Mouse (Mus musculus) cerebellum, adult 18-20 months (tissue): ENCODE data around the gene Vmn1r214.

Experiments
- DNase-seq, 2 experiments: peaks; one replicate each; pipeline ENCODE4 v3.0.0; 2021

The Vmn1r214 gene

DNA sequence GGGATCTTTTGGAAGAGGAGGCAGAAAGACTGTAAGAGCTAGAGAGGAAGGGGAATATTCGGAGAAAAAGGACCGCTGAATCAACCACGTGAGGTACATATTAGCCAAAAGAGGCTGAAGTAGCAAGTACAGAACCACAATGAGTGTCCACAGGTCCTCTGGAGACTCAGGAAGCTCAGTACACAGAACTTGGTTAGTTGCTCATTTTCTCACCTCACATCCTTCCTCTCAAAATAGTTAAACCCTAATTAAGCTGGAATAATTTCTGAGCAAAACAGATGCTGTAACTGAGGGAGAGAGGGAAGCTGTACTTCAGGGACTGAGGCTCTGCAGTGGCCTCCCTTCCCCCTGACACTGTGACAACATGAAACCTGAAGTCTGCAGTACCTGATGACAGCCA is at the start of gene Vmn1r214:
Gene Vmn1r214, plus strand, starts transcription at position 301 of the 400 bp plus-strand sequence.
- no peak for DNase-seq

DNA sequence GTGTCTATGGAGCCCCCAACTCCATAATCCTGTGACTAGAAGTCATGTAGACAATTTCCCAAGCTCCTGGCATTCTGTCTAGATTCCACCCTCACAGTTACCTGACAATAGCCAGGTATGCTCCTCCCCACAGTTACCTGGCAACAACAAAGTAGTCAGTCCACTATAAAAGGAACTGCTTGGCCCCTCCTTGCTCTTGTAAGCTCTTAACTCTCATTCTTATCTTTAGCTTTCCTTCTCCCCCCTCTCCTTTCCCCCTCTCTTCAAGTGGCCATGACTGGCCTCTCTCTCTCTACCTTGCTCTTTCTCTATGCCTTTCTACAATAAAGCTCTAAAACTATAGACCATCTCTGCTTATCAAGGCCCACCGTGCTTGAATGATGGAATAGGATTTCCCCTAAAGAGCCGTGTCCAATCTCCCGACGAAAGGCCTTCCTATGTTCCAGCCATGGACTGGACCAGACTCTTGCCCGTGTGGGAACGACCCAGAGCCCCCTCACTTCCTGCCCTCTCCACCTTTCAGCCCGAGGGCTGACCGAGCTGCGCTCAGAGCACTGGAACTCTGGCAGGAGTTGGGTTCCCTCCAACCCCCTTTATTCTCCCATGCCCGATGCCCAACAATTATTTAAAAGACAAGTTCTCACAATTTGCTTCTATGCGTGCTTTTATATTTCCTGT is 39.9 kb upstream of the Vmn1r214 start:
- DNase-seq = no peak

DNA sequence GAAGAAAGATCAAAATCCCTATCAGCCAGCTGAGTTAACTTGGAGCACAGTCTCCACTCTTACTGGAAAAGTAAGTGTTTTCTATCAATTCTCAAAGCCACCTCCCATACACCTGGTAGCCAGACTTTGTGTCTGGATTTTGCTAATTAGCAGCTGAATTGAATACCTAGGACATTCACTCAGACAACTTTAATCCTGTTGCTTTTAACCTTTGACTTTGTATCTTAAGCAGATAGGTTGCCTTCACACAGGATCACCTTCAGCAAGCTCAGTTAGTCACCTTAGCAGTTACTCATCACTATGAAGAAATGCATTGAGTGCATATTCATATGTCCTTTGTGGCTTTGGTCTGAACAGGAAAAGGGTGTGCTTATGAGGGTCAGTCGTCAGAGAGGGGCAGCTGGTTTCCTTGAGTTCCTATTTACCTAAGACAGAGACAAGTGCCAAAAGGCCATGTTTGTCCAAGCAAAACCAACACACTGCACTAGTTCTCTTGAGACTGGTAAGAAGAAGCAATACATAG is 38.0 kb upstream of the Vmn1r214 start:
- DNase-seq = no peak

DNA sequence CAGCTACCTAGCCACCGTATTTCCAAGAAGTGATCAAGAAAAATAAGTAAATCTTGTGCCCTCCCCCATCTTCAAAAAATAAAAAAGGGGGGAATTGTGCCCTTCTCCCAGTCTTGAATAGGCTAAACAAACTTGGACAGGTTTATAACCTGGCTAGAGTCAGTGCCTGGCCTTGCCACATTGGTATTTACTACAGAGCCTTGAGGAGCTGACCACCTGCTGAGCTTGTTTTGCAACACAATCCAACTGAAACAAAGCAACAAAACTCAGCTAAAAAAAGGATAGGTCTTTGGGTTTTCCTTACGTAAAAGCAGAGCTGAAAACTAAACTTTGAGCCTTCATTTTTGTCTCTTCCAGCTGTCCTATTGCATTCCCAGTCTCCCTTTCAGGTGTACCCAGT is 37.5 kb upstream of the Vmn1r214 start:
- DNase-seq = no peak

DNA sequence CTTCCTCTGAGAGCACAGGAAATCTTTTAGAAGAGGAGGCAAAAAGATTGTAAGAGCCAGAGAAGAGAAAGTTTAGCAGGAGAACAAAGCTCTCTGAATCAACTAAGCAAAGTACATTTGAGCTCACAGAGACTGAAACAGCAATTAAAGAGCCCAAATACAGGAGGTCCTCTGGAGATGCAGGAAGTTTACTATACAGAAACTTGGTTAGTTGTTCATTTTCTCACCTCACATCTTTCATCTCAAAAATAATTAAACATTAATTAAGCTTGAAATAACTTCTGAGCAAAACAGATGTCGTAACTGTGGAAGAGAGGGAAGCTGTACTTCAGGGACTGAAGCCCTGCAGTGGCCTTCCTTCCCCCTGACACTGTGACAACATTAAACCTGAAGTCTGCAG is 22.9 kb upstream of the Vmn1r214 start, which contains the start of gene Vmn1r213:
Gene Vmn1r213, plus strand, starts transcription at position 301 of the 400 bp plus-strand sequence.
- no peak for DNase-seq

DNA sequence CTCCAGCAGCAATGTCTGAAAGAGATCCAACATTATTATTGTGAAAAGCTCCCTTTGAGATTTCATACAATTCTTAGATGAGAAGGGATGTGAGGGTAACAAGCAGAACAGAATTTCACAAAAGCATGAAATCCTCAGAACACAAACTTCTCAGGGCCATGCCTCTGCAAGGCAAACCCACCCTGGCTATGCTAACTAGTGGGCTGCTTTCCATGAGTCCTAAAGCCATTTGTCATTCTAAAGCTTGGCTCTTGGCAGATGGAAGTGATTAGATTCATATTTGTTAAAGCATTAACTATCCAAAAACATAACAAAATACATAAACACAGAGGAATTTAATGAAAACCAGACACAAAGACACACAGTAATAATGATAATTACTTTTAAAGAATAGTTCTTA is 12.1 kb upstream of the Vmn1r214 start:
- DNase-seq = no peak

DNA sequence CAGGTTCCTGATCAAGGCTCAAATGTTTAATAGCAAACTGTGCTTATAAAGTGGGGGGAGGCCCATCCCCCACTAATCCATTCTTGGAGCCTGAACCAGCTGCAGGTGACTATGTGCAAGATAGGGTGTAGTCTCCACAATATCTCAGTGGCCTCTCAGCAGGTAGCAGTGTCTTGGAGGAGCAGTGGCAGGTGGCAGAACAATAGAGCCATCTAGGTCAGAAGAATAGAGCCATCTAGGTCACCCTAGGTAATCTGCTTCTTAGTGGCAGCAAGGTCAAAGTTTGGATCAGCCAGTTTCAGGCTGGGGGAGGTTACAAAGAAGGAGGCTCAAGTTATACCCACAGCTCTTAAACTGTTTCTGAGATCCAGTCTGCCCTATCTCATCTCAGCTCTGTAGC is 5.4 kb upstream of the Vmn1r214 start:
- no peak for DNase-seq

DNA sequence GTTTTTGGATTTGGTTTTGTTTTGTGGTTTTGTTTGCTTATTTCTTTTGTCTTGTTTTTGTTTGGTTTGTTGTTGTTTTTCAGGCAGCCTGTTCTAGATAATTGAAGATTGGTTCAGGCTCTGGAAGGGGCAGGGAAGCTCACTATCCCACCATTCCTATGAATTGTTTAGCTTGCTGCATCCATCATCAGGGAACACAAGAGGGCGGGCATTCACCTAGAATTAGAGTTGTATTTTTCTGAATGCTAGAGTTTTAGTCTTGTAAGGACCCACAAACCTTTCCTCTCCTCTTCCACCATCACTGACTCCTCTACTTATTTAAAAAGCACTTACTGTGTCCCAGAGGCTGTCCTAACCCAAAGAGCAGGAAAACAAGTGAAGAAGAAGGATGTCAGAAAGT is 27.6 kb downstream of the Vmn1r214 start:
- DNase-seq = no peak

DNA sequence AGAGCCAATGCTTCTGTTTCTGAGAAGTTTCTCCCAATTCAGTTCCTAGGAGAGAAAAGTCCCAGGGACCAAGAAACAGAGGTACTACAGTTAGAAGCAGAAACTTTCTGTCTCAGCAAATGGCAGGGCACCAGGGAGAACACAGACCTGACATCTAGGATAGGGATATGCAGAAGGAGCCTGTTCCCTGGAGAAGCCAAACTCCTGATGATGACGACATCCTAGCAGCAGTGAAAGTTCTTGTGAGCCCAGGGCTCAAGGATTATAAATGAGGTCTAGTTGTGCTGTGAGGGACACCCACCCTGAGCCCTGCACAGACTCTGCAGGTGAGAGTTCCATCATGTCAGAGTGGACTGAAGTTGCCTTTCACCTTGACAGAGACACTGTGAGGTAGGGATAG is 37.5 kb downstream of the Vmn1r214 start, which contains the start of gene Vmn1r215:
Gene Vmn1r215, plus strand, starts transcription at position 301 of the 400 bp plus-strand sequence.
- DNase-seq = no peak

DNA sequence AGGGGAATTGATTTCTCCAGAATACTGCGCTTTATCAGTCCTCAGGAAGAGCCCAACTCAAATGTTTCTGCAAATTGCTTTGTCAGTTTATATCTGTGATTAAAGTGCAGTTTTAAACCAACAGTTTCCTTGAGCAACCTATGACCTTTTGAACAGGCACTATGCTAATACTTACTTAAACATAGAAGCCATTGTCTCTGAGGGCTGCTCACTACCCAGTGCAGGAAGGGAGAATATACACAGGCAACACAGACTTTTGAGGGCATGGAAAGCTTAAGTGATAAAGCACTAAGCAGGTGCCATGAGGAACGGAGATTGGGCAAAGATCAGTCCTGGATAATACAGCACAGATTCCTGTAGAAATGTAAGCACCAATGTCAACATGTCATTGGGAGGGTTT is 39.1 kb downstream of the Vmn1r214 start:
- no peak for DNase-seq
